Mouse (Mus musculus) adrenal gland, postnatal 4 days (tissue): ENCODE data around the gene Cmah. TPM values are rescaled to one million over a fixed set of nuclear protein-coding genes. Genes with fewer than 3 reads are reported as not detected.
"Not testable (repeated sequence)": the region's sequence is repeated elsewhere in the genome, so short reads cannot be mapped to it uniquely, and the experiment has no call there.

Experiments
- DNase-seq, 2 experiments: peaks; one replicate each; pipeline ENCODE4 v3.0.0; 2021 to 2022; ENCODE audit warnings: low spot score in 2 of 2, mixed read lengths in 2 of 2
- total RNA-seq, 2 experiments: library from RNA; stranded (reverse); gene quantifications; 2 replicates each; pipeline ENCODE4 v1.2.3; 2021

The Cmah gene
- total RNA-seq, 2 experiments from 2014 or later = 2.2 to 3.3 TPM

GRCm38 (mm10) chr13:24339907-24340306 lies 12.7 kb downstream of the Cmah start:
- DNase-seq = no peak

GRCm38 (mm10) chr13:24340462-24340861 lies 13.3 kb downstream of the Cmah start:
- no peak for DNase-seq

GRCm38 (mm10) chr13:24342091-24342490 lies 14.9 kb downstream of the Cmah start:
- DNase-seq = no peak

GRCm38 (mm10) chr13:24353004-24353403 lies 25.8 kb downstream of the Cmah start:
- DNase-seq = no peak

- DNase-seq = no peak
These were observed 27.5 kb downstream of the Cmah start for GRCm38 (mm10) chr13:24354751-24355150.

GRCm38 (mm10) chr13:24359181-24359580 lies 32.0 kb downstream of the Cmah start:
- DNase-seq = no peak

- DNase-seq = no peak
These were observed 38.0 kb downstream of the Cmah start for GRCm38 (mm10) chr13:24365191-24365590.

- DNase-seq = no peak
These were observed 45.8 kb downstream of the Cmah start for GRCm38 (mm10) chr13:24372893-24373599.

DNA sequence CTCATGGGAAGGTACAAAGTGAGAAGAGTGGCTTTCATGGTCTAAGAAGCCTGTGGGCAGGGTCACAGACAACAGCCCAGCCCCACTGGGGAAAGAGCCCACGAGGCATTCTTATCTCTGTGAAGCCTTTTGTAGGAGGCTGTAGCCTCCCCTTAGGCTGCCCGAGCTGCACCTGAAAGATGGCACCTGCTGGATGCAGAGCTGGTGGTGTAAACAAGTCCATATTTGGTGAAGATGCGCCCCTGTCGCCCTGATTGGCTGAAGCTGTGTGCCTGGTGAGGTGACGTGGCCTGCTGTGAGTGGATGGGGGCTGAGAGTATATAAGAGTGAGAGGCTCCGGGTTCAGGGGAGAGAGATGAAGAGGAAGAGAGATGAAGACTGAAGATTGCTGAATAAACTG lies 47.4 kb downstream of the Cmah start:
- DNase-seq = not testable (repeated sequence)

DNA sequence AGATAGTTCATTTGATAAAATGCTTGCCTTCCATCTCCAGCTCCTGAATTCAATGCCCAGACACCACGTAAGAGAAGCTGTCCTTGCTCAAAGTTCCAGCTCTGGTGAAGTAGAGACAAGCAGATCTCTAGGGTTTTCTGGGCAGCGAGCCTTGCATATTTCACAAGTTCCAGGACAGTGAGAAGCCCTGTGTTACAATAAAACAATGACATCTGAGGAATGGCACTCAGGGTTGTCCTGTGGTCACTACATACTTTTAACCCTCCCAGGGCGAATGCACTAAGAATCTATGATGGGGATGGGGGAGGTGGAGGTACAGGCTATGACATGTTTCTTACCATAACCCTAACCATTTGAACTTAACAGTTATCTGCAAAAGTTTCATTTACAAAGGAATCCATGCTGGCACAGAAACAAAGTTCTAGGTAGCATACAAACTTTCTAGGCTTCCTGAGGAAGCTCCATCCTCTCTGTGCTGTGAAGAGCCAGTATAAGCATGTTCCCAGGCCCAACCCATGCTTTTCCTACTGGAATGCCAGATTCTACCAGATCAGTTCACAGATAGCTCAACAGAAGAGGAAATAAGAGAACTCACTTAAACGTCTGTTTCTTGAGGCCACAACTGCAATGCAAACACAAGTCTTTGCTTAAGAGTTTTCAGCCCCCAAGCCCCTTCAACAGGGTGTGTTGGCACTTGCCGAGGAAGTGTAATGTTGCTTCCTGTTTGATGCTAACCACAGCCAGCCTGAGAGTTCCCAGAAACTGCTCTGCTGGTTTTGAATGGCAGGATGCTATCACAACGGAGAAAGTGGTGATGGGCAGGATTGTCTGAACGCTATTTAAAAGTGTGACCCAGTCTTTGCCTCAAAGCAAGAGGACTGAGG lies 48.4 kb downstream of the Cmah start:
- DNase-seq = no peak

GRCm38 (mm10) chr13:24380713-24381112 lies 53.5 kb downstream of the Cmah start:
- DNase-seq = no peak

DNA sequence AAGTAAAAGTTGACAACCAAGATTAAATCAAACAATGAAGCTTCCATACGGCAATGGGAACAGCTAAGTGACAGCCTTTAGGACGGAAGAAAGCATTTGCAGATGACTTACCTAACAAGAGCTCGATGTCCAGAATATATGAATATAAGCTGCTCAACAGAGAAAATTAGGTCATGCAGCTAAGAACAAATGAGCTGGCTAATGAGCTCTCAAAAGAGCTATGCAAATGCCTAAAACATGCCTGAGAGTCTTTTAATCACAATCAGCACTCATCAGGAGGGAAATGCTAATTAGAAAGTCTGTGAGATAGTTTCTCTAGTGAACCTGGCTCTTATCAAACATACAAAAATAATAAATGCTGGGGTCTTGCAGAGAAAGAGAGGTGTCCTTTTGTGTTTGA lies 56.7 kb downstream of the Cmah start:
- no peak for DNase-seq

DNA sequence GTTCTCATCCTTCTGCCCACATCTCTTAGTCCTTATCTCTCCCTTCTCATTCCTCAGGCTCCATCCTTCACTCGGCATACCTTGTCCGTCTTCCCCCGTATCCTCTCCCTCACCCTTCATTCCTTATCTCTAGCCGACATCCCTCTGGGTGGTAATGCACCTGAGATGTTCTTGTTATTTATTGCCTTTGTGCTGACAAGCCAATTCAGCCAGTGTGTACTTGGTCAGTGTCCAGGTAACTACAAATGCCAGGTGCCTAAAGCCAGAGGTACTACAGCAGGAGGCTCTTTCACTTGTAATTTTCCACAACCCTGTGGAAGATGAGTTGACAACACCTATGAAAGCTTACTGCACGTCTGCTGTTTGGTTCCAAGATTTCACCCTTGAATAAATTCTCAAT lies 64.7 kb downstream of the Cmah start:
- no peak for DNase-seq

GRCm38 (mm10) chr13:24392655-24393054 lies 65.5 kb downstream of the Cmah start:
- no peak for DNase-seq

DNA sequence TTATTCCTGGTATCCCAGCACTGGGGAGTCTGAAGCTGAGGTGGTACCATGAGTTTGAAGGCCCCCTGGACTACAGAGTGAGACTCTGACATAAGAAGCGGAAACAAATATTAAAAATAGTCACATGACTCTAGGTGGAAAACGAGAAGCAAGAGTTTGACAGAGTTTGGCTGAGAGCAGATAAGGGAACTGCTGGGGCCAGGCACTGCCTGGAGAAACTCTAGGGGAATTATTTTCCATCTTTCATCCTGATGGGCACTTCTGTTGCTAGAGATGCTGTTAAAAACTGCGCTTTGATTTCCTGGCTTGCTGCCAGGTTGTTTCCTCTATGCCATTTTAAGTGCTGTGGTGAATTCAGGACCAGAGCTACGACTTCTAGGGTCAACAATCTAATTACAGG lies 65.9 kb downstream of the Cmah start:
- DNase-seq = no peak

DNA sequence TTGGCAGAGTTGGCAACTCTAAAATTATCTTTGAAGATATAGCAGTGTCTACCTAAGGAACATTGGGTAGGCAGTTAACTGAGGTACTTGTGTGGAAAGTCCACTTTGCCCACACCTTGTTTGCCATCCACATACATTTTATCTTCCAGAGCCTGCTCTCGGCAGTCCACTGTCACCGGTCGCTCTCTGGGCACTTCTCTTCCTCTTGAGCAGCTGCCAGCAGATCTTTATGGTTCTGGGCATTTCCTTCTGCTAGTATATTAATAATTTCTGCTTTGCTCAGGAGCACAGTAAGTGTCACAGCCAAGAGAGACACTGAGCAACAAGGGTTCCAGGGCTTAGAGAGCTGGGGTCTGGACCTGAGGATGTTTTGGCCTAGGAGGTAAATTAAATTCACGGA lies 68.6 kb downstream of the Cmah start:
- no peak for DNase-seq

DNA sequence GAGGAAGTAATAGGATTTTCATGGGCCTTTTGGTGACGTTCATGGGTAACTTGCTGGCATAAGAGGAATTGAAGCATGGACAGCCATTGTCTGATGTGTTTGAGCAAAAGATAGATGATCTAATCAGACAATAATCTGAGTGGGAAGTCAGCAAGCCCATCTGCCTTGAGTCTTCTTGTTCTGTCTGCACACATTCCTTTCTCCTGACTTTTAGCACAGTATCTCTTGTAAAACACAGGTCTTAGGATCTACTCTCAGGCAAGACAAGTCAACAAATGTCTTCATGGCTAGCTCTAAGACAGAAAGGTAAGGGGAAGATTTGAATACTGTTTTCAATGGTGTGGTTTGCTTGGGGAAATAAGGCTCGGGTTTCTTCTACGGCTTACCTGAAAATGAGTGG lies 70.0 kb downstream of the Cmah start:
- DNase-seq = no peak

- DNase-seq = no peak
These were observed 71.3 kb downstream of the Cmah start for GRCm38 (mm10) chr13:24398488-24398887.

DNA sequence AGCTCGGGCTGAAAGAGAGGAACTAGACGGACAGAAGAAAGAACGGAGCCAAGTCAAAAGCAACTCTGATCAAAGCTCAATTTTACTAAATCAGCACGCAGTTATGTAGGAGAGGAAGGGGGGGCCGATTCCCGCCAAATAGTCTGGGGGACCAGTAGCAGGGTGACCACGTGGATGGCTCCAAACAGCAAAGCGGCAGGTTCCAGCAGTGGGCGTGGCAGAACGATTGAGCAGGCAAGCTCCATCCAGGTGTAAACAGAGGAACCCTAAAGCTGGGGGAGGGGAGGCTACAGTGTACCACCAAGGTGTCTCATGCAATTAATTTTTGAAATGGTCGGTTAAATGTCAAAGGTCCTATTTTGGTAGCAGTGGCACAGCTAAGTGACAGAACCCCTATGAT lies 74.6 kb downstream of the Cmah start:
- not testable (repeated sequence) for DNase-seq

DNA sequence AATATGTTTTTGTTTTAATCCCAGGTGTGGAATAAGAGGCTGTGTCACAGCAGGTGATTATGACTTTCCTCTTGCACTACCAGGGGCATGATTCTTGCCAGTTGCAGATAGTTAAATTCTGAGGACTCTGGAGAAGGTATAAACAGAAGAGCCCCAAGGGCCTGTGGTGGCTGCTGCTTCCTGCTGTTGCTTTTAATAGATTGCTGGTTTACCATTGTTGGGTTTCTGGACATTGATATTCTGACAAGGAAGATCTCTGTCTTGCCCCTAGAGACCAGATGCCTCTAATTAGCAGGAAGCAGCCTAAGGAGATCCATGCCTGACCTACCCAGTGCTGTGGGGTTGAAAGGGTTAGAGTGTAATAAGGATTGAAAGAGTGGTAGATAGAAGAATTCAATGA lies 75.8 kb downstream of the Cmah start:
- DNase-seq = no peak

- no peak for DNase-seq
These were observed 79.6 kb downstream of the Cmah start for GRCm38 (mm10) chr13:24406847-24407246.

- no peak for DNase-seq
These were observed 87.5 kb downstream of the Cmah start for GRCm38 (mm10) chr13:24414635-24415206.
